Mouse (Mus musculus): ENCODE measurements at regions not wholly inside any gene's neighbourhood (a gene's known extent, or its start where the extent isn't known, plus 50 kb on each side); places are given as distances from the start of the nearest gene placed in this dataset.

GRCm38 (mm10) chr15:88035486-88035885, 491.4 kb downstream of the Fam19a5 start:
- no peak for DNase-seq (ENCODE audit: low spot score in 2 of 2)

- DNase-seq (ENCODE audit: low spot score in 2 of 2) = peak in 1 of 2 experiments; percentile 36
These were observed 492.3 kb downstream of the Fam19a5 start for GRCm38 (mm10) chr15:88036146-88037000.

DNA sequence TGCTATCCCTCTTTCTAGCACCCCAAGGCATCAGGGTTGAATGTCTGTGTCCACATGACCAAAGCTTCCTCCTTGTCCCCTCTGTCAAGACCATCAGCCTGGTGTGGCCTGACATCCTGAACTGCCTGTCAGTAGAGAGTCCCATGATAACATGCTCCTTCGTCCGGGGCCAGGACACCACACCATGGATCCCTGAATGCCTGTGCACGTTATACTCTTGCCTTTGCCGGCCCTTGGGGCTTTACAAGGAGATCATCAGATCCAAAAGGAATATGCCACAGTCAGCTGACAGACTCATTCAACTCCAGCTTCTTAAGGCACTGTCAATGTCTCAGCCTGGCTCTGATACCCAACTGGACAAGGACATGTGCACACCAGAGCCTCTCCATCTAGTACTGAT, 493.5 kb downstream of the Fam19a5 start:
- no peak for DNase-seq (ENCODE audit: low spot score in 2 of 2)

DNA sequence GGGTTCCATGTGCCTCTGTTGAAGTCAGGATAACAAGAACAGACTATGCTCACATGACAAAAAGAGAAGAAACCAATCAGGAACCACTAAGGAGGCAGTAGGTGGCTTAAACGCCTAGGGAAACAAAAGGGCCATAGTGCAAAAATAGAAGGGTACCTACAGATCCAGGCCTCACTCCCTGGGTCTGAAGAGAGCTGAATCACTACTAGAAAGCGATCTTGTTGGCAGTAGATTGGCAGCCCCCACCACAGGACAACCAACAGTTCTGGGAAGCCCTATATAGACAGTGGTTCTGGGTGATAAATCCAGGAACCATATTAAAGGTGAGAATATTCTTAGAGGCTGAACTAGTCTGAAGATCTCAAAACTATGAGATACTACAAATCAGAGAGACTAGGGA, 498.7 kb downstream of the Fam19a5 start:
- DNase-seq (ENCODE audit: low spot score in 2 of 2) = no peak

DNA sequence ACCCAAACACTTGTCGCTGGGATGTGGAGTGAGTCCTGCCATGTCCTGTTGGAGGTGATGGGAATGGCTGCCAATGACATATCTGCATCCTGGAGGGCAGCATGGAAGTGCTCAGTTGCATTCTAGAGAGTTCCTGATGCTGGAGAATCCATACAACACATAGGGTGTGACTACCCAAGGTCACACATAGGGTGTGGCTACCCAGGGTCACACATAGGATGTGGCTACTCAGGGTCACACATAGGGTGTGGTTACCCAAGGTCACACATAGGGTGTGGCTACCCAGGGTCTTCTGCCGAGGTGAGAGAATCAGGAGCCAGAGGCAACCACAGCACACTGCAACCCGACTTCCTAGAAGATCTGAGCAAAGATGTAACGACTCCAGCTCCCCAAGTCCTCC, 514.0 kb downstream of the Fam19a5 start:
- DNase-seq (ENCODE audit: low spot score in 2 of 2) = no peak

GRCm38 (mm10) chr15:88060935-88061334, 516.8 kb downstream of the Fam19a5 start:
- no peak for DNase-seq (ENCODE audit: low spot score in 2 of 2)

- DNase-seq (ENCODE audit: low spot score in 2 of 2) = no peak
These were observed 518.9 kb downstream of the Fam19a5 start for GRCm38 (mm10) chr15:88063041-88063440.

DNA sequence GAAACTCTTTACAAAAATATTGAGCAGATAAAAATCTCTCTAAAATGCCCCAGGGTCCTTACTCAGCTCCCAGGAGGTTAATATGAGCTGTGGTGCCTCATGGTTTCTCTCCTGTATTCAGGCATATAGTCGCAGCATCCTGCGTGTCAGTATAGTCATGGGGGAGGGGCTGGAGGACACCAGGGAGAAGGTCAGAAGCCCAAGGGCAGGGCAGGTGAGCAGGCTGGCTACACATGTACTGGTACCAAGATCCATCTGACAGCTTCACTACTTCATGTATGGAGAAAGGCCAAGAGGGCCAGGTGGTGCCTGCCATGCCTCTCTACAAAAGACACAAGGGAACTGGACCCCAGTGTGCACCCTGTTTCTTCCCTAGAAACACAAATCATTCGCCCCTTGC, 524.4 kb downstream of the Fam19a5 start:
- DNase-seq (ENCODE audit: low spot score in 2 of 2) = no peak

GRCm38 (mm10) chr15:88072676-88073075, 527.4 kb upstream of the Zdhhc25 start:
- DNase-seq (ENCODE audit: low spot score in 2 of 2) = no peak

DNA sequence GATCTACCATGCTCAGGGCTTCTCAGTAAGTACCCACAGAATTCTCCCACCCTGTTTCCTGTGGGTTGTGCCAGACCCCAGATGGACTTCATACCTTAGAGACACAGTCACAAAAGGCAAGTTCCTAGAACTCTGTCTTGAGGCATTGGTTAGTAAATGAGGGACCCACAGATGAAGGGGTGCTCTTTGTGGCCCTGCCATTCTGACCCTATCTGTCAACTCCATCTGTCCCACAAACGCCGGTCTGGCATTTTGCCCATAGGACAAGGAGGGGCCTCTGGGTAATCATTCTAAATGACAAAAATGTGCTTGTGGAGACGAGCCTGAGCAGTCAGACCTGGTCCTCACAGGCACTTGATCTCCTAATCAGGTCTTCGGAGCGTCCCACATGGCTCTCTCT, 516.2 kb upstream of the Zdhhc25 start:
- no peak for DNase-seq (ENCODE audit: low spot score in 2 of 2)

- DNase-seq (ENCODE audit: low spot score in 2 of 2) = no peak
These were observed 514.5 kb upstream of the Zdhhc25 start for GRCm38 (mm10) chr15:88085631-88086030.

GRCm38 (mm10) chr15:88089486-88089885, 510.6 kb upstream of the Zdhhc25 start:
- no peak for DNase-seq (ENCODE audit: low spot score in 2 of 2)

DNA sequence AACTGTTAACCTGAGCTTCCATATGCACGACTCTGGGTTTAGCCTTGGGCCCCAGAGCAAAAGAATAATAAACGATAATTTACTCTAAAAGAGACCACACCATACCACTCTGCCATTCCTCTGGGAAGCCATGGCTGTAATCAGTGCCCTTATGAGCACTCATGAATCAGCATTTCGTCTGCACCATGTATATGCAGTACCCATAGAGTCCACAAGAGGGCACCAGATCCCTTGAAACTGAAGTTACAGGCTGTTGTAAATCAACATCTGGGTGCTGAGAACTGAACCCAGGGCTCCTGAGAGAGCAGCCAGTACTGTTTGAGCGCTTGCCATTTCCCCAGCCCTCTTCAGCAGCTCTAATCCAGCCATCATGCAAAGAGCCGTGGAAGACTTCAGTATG, 508.7 kb upstream of the Zdhhc25 start:
- no peak for DNase-seq (ENCODE audit: low spot score in 2 of 2)

- no peak for DNase-seq (ENCODE audit: low spot score in 2 of 2)
These were observed 479.7 kb upstream of the Zdhhc25 start for GRCm38 (mm10) chr15:88120376-88120775.

DNA sequence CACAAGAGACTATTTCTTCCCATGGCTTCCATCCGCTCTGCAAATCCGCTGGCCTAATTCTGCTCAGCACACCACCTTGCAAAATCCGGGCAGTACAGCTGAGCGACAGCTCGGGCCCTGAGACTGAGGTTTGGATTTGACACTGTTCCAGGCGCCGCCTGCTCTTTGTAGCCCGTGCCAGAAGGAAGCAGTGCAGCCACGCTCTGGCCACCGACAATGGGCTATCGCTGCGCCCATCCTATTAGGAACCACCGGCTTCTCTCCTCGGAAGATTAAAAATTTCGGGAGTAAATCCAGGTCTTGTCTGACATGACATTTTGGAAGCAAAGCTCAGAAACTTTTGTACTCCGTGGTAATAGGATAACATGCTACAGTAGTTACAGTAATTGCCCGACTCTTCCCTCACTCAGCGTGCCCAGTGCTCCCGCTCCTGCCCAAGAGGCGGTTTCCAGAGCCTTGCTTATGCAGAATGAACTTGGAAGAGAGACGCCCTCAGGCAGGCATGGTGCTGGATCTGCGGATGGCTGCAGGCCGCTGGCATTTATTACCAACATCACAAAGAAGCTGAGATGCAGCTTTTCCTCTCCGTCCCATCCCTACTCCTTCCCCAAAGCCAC, 476.1 kb upstream of the Zdhhc25 start:
- peak; percentile 68 to 72 for DNase-seq (ENCODE audit: low spot score in 2 of 2)

DNA sequence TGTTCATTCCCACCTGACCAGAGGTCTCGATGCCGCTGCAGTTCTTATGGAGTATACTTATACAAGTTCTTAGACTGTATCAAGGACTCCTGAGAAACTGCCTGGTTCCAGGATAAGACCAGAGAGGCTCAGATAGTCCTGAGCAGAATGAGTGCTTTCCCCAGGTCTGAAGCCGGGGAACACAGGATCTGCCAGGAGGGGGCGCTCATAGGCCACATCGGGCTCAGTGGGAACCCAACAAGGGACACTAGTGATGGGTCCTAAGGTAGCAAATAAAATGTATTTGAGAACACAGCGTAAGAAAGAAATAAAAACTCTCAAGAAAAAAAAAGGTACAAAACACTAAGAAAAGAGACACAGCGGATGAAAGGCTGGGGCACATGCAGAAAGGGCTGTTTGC, 454.0 kb upstream of the Zdhhc25 start:
- peak; percentile 59 to 86 for DNase-seq (ENCODE audit: low spot score in 2 of 2)

DNA sequence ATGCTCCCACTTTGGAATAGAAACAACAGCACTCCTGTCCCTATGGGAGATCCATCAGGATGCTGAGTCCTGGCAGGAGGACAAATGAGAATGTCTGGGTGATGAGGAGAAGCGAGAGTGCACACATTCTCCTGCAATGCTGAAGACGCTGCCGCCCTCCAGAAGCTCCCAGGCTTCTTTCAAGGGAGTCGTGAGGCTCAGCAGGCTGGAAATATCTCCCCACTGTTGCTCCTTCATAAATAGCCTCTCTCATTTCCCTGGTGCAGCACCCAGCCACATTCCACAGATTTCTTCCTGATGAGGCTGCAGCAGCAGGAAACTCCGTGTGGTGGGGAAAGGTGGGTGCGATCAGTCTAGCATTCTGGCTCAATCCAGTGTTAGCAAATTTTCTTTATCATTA, 448.9 kb upstream of the Zdhhc25 start:
- DNase-seq (ENCODE audit: low spot score in 2 of 2) = peak in 1 of 2 experiments; percentile 31

GRCm38 (mm10) chr15:88159618-88160170, 440.4 kb upstream of the Zdhhc25 start:
- peak in 1 of 2 experiments; percentile 33 for DNase-seq (ENCODE audit: low spot score in 2 of 2)

DNA sequence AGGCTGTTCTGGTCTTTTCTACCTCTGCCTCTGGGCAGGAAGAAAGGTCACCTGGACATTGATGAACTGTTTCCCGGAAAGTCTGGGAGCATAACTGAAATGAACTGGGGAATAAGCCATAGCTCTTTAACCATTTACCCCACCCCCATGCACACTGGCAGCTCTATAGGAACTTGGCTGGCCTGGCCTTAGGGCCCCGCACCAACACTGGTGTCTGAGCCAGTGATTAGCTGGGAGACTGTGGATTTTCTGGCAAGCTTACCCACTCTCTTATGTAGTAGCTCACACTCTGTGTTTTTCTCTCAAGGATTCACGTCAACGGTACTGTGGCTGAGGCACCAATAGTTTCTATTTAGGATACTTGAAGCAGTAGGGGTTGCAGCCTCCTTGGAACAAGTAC, 439.8 kb upstream of the Zdhhc25 start:
- no peak for DNase-seq (ENCODE audit: low spot score in 2 of 2)

- DNase-seq (ENCODE audit: low spot score in 2 of 2) = peak; percentile 39 to 58
These were observed 436.7 kb upstream of the Zdhhc25 start for GRCm38 (mm10) chr15:88163438-88163837.

- no peak for DNase-seq (ENCODE audit: low spot score in 2 of 2)
These were observed 425.8 kb upstream of the Zdhhc25 start for GRCm38 (mm10) chr15:88174326-88174725.

DNA sequence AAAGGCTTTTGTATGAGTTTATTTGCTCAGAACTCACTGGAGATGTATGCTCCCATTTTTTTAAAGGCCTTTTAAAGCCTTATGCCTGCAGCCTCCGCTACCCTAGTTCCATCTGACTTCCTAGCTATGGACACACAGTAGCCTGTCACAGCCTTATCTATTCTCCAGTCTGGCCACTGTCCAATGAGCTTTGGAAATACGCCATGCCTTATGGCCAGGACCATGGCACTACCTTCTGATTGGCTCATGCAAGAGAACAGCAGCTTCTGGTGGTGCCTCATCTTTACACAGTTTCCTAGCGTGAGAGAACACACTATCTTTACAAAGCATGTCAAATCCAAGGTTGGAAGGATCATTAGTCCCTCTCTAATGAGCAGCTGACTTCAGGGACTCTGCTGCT, 424.1 kb upstream of the Zdhhc25 start:
- no peak for DNase-seq (ENCODE audit: low spot score in 2 of 2)

- DNase-seq (ENCODE audit: low spot score in 2 of 2) = peak in 1 of 2 experiments; percentile 46
These were observed 403.6 kb upstream of the Zdhhc25 start for GRCm38 (mm10) chr15:88196539-88196938.

Data from right cerebral cortex, postnatal 10 days (tissue).